Mouse (Mus musculus) embryo, embryonic 9.5 days (tissue): ENCODE data around the gene Ppp2r1b.

Source experiments
- DNase-seq: peaks from one replicate; pipeline ENCODE4 v3.0.0-alpha.2; 2017; ENCODE audit errors: extremely low spot score

Gene Ppp2r1b

GRCm38 (mm10) chr9:50868182-50868581 is 23.1 kb downstream of the Ppp2r1b start:
- DNase-seq = no peak

- no peak for DNase-seq
These were observed 28.1 kb downstream of the Ppp2r1b start for GRCm38 (mm10) chr9:50873210-50873609.

GRCm38 (mm10) chr9:50874031-50874430 is 28.9 kb downstream of the Ppp2r1b start:
- DNase-seq = no peak

GRCm38 (mm10) chr9:50875470-50875869 is 30.4 kb downstream of the Ppp2r1b start:
- no peak for DNase-seq

- no peak for DNase-seq
These were observed 31.2 kb downstream of the Ppp2r1b start for GRCm38 (mm10) chr9:50876287-50876686.

GRCm38 (mm10) chr9:50877431-50877830 is 32.3 kb downstream of the Ppp2r1b start:
- DNase-seq = no peak

GRCm38 (mm10) chr9:50882183-50882582 is 37.1 kb downstream of the Ppp2r1b start:
- DNase-seq = no peak

GRCm38 (mm10) chr9:50884093-50884492 is 39.0 kb downstream of the Ppp2r1b start:
- DNase-seq = no peak

- no peak for DNase-seq
These were observed 39.9 kb downstream of the Ppp2r1b start for GRCm38 (mm10) chr9:50884741-50885599.

GRCm38 (mm10) chr9:50885600-50885987 is 40.5 kb downstream of the Ppp2r1b start:
- no peak for DNase-seq

GRCm38 (mm10) chr9:50886870-50887269 is 41.8 kb downstream of the Ppp2r1b start:
- DNase-seq = no peak

GRCm38 (mm10) chr9:50887351-50887750 is 42.2 kb downstream of the Ppp2r1b start:
- DNase-seq = no peak

GRCm38 (mm10) chr9:50889211-50889610 is 44.1 kb downstream of the Ppp2r1b start:
- no peak for DNase-seq

GRCm38 (mm10) chr9:50889964-50890363 is 44.9 kb downstream of the Ppp2r1b start:
- DNase-seq = no peak

GRCm38 (mm10) chr9:50890494-50891090 is 45.5 kb downstream of the Ppp2r1b start:
- no peak for DNase-seq

- no peak for DNase-seq
These were observed 48.6 kb downstream of the Ppp2r1b start for GRCm38 (mm10) chr9:50893665-50894064.

- no peak for DNase-seq
These were observed 55.2 kb downstream of the Ppp2r1b start for GRCm38 (mm10) chr9:50900026-50900920.

- DNase-seq = no peak
These were observed 59.2 kb downstream of the Ppp2r1b start for GRCm38 (mm10) chr9:50904196-50904847.

GRCm38 (mm10) chr9:50905321-50905720 is 60.2 kb downstream of the Ppp2r1b start:
- DNase-seq = no peak

GRCm38 (mm10) chr9:50911861-50912515 is 66.9 kb downstream of the Ppp2r1b start:
- no peak for DNase-seq

GRCm38 (mm10) chr9:50918131-50918530 is 73.0 kb downstream of the Ppp2r1b start:
- DNase-seq = no peak
